Mouse (Mus musculus) ES-Bruce4 (cell line): ENCODE results near the gene Frs2. TPM values are rescaled to one million over a fixed set of nuclear protein-coding genes. Genes with fewer than 3 reads are reported as not detected.
A peak's percentile ranks its signal among the peaks of the same experiment; 100 is the strongest.
"Not testable (repeated sequence)": the region's sequence is repeated elsewhere in the genome, so short reads cannot be mapped to it uniquely, and the experiment has no call there.

ENCODE experiments used
- H3K27ac ChIP-seq: 2 replicates; pipeline ENCODE4 v1.5.1; 2012; ENCODE audit warnings: low read length, inconsistent platforms; ENCODE audit not compliant: insufficient read depth
- H3K27me3 ChIP-seq: 2 replicates; pipeline ENCODE4 v1.6.1; 2012; ENCODE audit warnings: mild to moderate bottlenecking, low read length, inconsistent platforms; ENCODE audit not compliant: control insufficient read depth, poor library complexity, insufficient read depth, severe bottlenecking
- H3K36me3 ChIP-seq: 2 replicates; pipeline ENCODE4 v1.6.1; 2012; ENCODE audit warnings: inconsistent platforms, mild to moderate bottlenecking, low read length, moderate library complexity; ENCODE audit not compliant: control insufficient read depth, poor library complexity, insufficient read depth, severe bottlenecking
- H3K4me1 ChIP-seq: one replicate; pipeline ENCODE4 v1.8.1; 2011; ENCODE audit warnings: low read length; ENCODE audit not compliant: control insufficient read depth, insufficient read depth
- H3K4me3 ChIP-seq: 2 replicates; pipeline ENCODE4 v1.5.1; 2011; ENCODE audit warnings: low read depth, mild to moderate bottlenecking, low read length
- H3K9ac ChIP-seq: 2 replicates; pipeline ENCODE4 v1.6.1; 2012; ENCODE audit warnings: low read depth, mild to moderate bottlenecking, inconsistent platforms; ENCODE audit not compliant: poor library complexity, severe bottlenecking
- H3K9me3 ChIP-seq: replicated peaks from 2 replicates; pipeline ENCODE4 v1.6.1; 2012; ENCODE audit warnings: mild to moderate bottlenecking, low read length, inconsistent platforms; ENCODE audit not compliant: control insufficient read depth, poor library complexity, insufficient read depth, severe bottlenecking
- CTCF ChIP-seq: IDR thresholded peaks from one replicate; pipeline ENCODE4 v1.8.1; 2011; ENCODE audit warnings: low read depth, low read length
- EP300 ChIP-seq: IDR thresholded peaks from 2 replicates; pipeline ENCODE4 v1.6.1; 2011; ENCODE audit warnings: low read depth, low read length; ENCODE audit not compliant: insufficient read depth
- POLR2A ChIP-seq: IDR thresholded peaks from one replicate; pipeline ENCODE4 v1.8.1; 2011; ENCODE audit warnings: low read length; ENCODE audit not compliant: insufficient read depth
- polyA plus RNA-seq: library from polyadenylated mRNA; stranded (reverse); fragments of >200 nt; gene quantifications from 2 replicates; pipeline ENCODE4 v1.2.4, GENCODE M21; 2011; ENCODE audit warnings: low read depth; ENCODE audit not compliant: missing spikeins, insufficient read depth, insufficient read length

The Frs2 gene
- polyA plus RNA-seq, 1 experiment: 49.0 TPM

GRCm38 (mm10) chr10:117049961-117050597 is 98.3 kb downstream of the Frs2 start:
- Histone ChIP-seq H3K36me3 (peaks cover 56% of the 10 kb centered on the region), H3K4me3 (no peak overlapping the region), H3K27ac (no peak overlapping the region), H3K9ac (no peak overlapping the region), H3K9me3 (no peaks in the 10 kb centered on the region), H3K4me1 (no peaks in the 10 kb centered on the region), H3K27me3 (no peaks in the 10 kb centered on the region)
- no peak for TF ChIP-seq CTCF
- TF ChIP-seq POLR2A: no peak
- TF ChIP-seq EP300: no peak

GRCm38 (mm10) chr10:117049253-117049652 is 99.1 kb downstream of the Frs2 start:
- Histone ChIP-seq H3K4me1 (no peaks in the 10 kb centered on the region), H3K4me3 (no peak overlapping the region), H3K27ac (no peak overlapping the region), H3K9me3 (no peaks in the 10 kb centered on the region), H3K36me3 (peaks cover 50% of the 10 kb centered on the region), H3K9ac (no peak overlapping the region), H3K27me3 (no peaks in the 10 kb centered on the region)
- TF ChIP-seq EP300 (no peak), CTCF (no peak), POLR2A (no peak)

DNA sequence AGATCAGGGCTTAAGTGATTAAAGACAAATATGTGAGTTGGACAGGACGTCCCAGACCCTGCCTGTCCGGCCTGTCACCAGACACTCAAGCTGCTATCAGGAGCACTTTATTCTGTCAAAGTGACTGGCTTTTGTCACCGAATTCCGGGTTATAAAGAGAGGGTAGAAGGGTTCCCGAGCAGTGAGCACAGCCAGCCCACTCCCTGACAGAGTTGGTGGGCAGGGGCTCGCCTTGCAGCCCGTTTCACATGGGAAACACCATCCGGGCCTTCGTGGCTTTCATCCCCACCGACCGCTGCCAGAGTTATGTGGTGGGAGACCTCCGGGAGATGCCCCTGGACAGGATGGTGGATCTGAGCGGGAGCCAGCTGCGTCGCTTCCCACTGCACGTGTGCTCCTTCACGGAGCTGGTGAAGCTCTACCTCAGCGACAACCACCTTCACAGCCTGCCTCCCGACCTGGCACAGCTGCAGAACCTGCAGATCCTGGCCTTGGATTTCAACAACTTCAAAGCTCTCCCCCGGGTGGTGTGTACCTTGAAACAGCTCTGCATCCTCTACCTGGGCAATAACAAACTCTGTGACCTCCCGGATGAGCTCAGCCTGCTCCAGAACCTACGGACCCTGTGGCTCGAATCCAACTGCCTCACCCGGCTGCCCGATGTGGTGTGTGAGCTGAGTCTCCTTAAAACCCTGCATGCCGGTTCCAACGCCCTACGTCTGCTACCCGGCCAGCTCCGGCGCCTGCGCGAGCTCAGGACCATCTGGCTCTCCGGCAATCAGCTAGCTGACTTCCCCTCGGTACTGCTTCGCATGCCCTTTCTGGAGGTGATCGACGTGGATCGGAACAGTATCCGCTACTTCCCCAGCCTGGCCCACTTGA is 102.9 kb downstream of the Frs2 start, which contains the start of gene Lrrc10:
Gene Lrrc10 (plus strand): TSS at position 167 of the 882 bp plus-strand sequence.
- peak within 1 kb of the TSS; percentile 2; the same call in 1 of the 2 replicates for H3K9ac ChIP-seq
- H3K27me3 ChIP-seq: no peaks in the 10 kb centered on the region
- peak within 1 kb of the TSS; percentile 16 for H3K4me3 ChIP-seq
- no peak for TF ChIP-seq CTCF
- TF ChIP-seq EP300: no peak
- no peak for TF ChIP-seq POLR2A
- H3K36me3 ChIP-seq: peaks cover 12% of the 10 kb centered on the region
- H3K27ac ChIP-seq: no peak within 1 kb of the TSS
- H3K4me1 ChIP-seq: no peaks in the 10 kb centered on the region
- H3K9me3 ChIP-seq: no peaks in the 10 kb centered on the region

- H3K9me3 ChIP-seq, H3K27ac ChIP-seq, H3K36me3 ChIP-seq, H3K27me3 ChIP-seq, H3K4me1 ChIP-seq: not testable (repeated sequence)
- H3K9ac ChIP-seq: peak overlapping the region; percentile 2; the same call in 1 of the 2 replicates
- 0 out of 2 replicates have a peak overlapping the region, but pooled peaks have one; percentile 2 for H3K4me3 ChIP-seq
Measured at GRCm38 (mm10) chr10:117043497-117044166, 104.7 kb downstream of the Frs2 start.

DNA sequence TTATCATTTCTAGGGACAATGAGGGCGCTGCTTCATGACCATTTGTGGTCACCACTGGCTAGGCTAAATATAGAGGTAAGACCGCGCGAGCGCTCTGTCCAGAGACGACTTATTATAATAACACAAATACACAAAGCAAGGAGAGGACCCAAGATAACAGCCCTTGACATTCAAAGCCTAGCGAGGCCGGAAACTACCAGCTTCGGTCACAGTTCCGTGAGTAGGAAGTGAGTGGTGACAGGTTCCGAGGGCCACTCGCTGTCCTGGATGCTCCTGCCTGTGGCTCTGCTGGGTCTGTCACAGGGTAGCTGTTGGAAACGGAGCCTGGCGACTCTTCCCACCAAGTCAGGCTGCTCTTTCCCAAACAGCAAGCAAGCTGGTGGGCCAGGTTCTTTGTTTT is 106.0 kb downstream of the Frs2 start:
- Histone ChIP-seq H3K27ac (no peak overlapping the region), H3K4me3 (no peak overlapping the region), H3K4me1 (no peaks in the 10 kb centered on the region), H3K36me3 (no peaks in the 10 kb centered on the region), H3K9me3 (no peaks in the 10 kb centered on the region), H3K9ac (no peak overlapping the region), H3K27me3 (no peaks in the 10 kb centered on the region)
- TF ChIP-seq EP300: no peak

DNA sequence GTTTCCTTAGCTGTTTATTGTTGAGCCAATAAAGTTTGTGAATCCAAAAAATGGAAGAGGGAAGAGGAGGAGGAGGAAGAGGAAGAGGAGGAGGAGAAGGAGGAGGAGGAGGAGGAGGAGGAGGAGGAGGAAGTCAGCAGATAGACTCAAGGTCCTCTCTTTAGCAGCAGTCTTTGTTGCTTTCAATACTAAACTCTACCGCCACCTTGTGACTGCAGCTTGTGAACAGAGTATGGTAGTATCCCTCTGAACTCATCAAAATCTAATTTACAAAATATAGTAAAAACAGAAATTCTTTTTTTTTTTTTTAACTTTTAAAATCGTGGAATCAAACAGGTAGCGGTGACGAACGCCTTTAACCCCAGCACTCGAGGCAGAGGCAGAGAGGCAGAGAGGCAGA is 108.0 kb downstream of the Frs2 start:
- H3K9ac ChIP-seq: no peak overlapping the region
- TF ChIP-seq CTCF (no peak), POLR2A (no peak), EP300 (no peak)
- no peaks in the 10 kb centered on the region for H3K9me3 ChIP-seq
- peaks cover 3% of the 10 kb centered on the region for H3K4me1 ChIP-seq
- no peaks in the 10 kb centered on the region for H3K27me3 ChIP-seq
- H3K27ac ChIP-seq: no peak overlapping the region
- no peak overlapping the region for H3K4me3 ChIP-seq
- no peaks in the 10 kb centered on the region for H3K36me3 ChIP-seq
